Mouse (Mus musculus) stomach, embryonic 14.5 days (tissue): Measurements from ENCODE around the gene Sesn2. TPM values are rescaled to one million over a fixed set of nuclear protein-coding genes. Genes with fewer than 3 reads are reported as not detected.
"Not testable (repeated sequence)": the region's sequence is repeated elsewhere in the genome, so short reads cannot be mapped to it uniquely, and the experiment has no call there.

ENCODE experiments used
- ATAC-seq: fragments of 200-750 bp; cut with Nextera tagmentation; 2 replicates; pipeline ENCODE4 v1.8.0; 2017; ENCODE audit warnings: low read depth, moderate TSS enrichment; ENCODE audit not compliant: insufficient number of reproducible peaks, insufficient read depth, low FRiP score
- H3K27ac ChIP-seq: fragments of 300-500 bp; sonication (generic); 2 replicates; pipeline ENCODE4 v1.5.1; 2014; ENCODE audit warnings: mild to moderate bottlenecking, low read length, moderate library complexity, mixed read lengths
- H3K27me3 ChIP-seq: fragments of 300-500 bp; sonication (generic); 2 replicates; pipeline ENCODE4 v1.6.1; 2014; ENCODE audit warnings: low read length, control low read depth, mixed read lengths; ENCODE audit not compliant: control insufficient read depth, insufficient read depth
- H3K36me3 ChIP-seq: fragments of 300-500 bp; sonication (generic); 2 replicates; pipeline ENCODE4 v1.6.1; 2014; ENCODE audit warnings: mild to moderate bottlenecking, control low read depth, low read length, moderate library complexity, mixed read lengths; ENCODE audit not compliant: control insufficient read depth, insufficient read depth
- H3K4me1 ChIP-seq: fragments of 300-500 bp; sonication (generic); 2 replicates; pipeline ENCODE4 v1.6.1; 2014; ENCODE audit warnings: low read length, control low read depth, mixed read lengths; ENCODE audit not compliant: control insufficient read depth, insufficient read depth
- H3K4me2 ChIP-seq: fragments of 300-500 bp; sonication (generic); replicated peaks from 2 replicates; pipeline ENCODE4 v1.6.1; 2014; ENCODE audit warnings: low read depth, low read length, control low read depth
- H3K4me3 ChIP-seq: fragments of 300-500 bp; sonication (generic); 2 replicates; pipeline ENCODE4 v1.5.1; 2014; ENCODE audit warnings: low read depth, low read length, control low read depth
- H3K9ac ChIP-seq: fragments of 300-500 bp; sonication (generic); replicated peaks from 2 replicates; pipeline ENCODE4 v1.6.1; 2014; ENCODE audit warnings: low read depth, mild to moderate bottlenecking, control low read depth, low read length, moderate library complexity, mixed read lengths
- H3K9me3 ChIP-seq: fragments of 300-500 bp; sonication (generic); 2 replicates; pipeline ENCODE4 v1.6.1; 2016; ENCODE audit warnings: low read depth, low read length, control low read depth; ENCODE audit not compliant: control insufficient read depth
- WGBS: fragments of 180-500 bp; shearing (Covaris S2); extraction: QIAGEN DNeasy Blood & Tissue Kit; methylation state at CpG from one replicate; pipeline ENCODE4 v1.1.7; 2014; 5-methylcytosine and 5-hydroxymethylcytosine counted together
- polyA plus RNA-seq: library from polyadenylated mRNA; unstranded; fragments of >200 nt; fragmentation: Nextera tagmentation; extraction: Ambion mirVana; gene quantifications from 2 replicates; pipeline ENCODE4 v1.2.1, GENCODE M21; 2014

Gene Sesn2
- polyA plus RNA-seq: 9.6 and 10.1 TPM in 2 replicates

DNA sequence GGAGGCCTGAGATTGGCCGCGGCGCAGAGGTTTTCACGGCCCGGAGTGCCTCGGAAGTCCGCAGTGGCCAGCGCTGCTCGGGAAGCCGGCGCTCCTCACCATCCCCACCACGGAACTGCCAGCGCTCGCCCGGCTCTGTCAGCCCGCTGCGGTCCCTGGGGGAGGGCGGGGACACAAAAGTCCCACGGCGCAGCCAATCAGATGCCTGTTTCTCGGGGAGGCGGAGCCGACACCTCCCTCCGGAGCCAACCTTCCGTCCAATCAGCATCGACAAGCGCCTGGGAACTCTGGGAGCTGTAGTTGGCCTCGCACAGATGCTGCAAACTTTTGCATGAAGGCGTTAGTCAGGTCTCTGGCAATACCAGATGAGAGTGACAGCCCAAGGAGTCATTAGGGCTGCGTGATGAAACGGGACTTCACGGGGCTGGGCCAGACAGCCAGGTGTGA lies at the start of gene Sesn2:
Gene Sesn2, minus strand, starts transcription at position 150 of the 447 bp plus-strand sequence.
- no peaks in the 10 kb centered on the region for H3K9me3 ChIP-seq
- H3K27ac ChIP-seq: peak within 1 kb of the TSS; percentile 90
- peak within 1 kb of the TSS; percentile 56 for H3K9ac ChIP-seq
- peaks cover 7% of the 10 kb centered on the region; the same call in 1 of the 2 replicates for H3K4me1 ChIP-seq
- peak; percentile 91 for ATAC-seq
- H3K36me3 ChIP-seq: no peaks in the 10 kb centered on the region
- H3K4me3 ChIP-seq: peak within 1 kb of the TSS; percentile 89
- H3K4me2 ChIP-seq: peak within 1 kb of the TSS; percentile 65
- no peaks in the 10 kb centered on the region for H3K27me3 ChIP-seq
- under 1% methylated on average over 32 of the region's 32 CpGs for WGBS

DNA sequence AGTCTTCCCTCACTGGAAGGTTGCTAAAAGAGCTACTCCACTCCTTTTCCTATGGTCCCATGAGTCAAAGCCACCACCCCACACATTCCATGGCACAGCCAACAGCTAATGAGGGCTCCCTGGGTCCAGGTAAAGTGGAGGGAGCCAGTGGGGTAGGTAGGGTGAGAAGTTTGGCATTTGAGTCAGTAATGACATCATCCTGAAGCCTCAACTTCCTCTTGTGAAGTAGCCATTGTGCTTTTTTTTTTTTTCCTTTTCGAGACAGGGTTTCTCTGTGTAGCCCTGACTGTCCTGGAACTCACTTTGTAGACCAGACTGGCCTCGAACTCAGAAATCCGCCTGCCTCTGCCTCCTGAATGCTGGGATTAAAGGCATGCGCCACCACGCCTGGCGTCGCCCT lies 45.2 kb upstream of the Sesn2 start:
- not testable (repeated sequence) for H3K9me3 ChIP-seq, ATAC-seq, H3K4me1 ChIP-seq, H3K4me2 ChIP-seq, H3K27me3 ChIP-seq, H3K27ac ChIP-seq, H3K9ac ChIP-seq, H3K4me3 ChIP-seq
- H3K36me3 ChIP-seq: peaks cover 24% of the 10 kb centered on the region
- WGBS: 90% methylated on average over 7 of the region's 7 CpGs

DNA sequence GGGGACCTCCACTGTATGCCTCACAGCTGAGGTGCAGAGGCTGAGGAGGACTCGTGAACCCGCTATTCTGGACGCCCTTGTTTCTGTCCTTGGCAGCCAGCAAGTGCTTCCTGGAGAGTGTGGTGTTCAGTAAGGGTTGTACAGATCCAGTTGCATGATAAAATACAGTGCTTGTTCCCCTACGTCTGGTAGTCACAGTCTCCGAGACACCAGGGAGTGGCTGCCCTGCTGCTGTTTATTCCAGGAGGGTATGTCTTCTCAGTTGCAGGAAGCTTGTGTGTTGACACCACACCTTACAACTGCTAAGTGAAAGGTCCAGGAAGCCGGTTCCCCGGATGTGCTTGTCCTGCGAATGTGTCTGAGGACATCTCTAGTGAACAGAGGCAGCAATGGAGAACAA lies 44.4 kb upstream of the Sesn2 start:
- Histone ChIP-seq H3K36me3 (peaks cover 28% of the 10 kb centered on the region), H3K9me3 (no peaks in the 10 kb centered on the region), H3K9ac (no peak overlapping the region), H3K27me3 (no peaks in the 10 kb centered on the region), H3K4me3 (no peak overlapping the region), H3K4me2 (no peak overlapping the region), H3K4me1 (no peaks in the 10 kb centered on the region), H3K27ac (no peak overlapping the region)
- ATAC-seq: no peak
- 76% methylated on average over 8 of the region's 8 CpGs for WGBS

DNA sequence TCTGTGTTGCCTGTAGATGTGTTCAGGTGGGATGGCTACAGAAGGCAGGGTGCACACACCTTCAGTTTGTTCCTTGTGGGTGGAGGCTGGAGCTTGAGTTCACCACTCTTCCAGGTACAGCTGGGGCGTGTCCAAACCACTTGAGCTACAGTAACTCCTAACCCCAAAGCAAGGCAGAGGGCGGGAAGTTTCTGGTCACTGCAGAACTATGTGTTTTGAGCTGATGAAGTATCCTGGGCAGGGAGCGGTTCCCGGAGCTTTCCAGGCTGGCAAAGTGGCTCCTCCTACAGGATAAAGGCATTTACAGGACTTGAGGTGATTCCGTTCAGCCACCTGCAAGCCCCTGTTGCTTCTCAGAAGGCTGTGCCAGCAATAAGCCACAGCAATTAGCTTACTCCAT lies 43.9 kb upstream of the Sesn2 start:
- 0 out of 2 replicates have a peak, but pooled peaks have one; percentile 6 for ATAC-seq
- Histone ChIP-seq H3K9ac (no peak overlapping the region), H3K4me3 (no peak overlapping the region), H3K27me3 (no peaks in the 10 kb centered on the region), H3K4me2 (no peak overlapping the region), H3K9me3 (no peaks in the 10 kb centered on the region), H3K27ac (no peak overlapping the region), H3K4me1 (no peaks in the 10 kb centered on the region), H3K36me3 (peaks cover 33% of the 10 kb centered on the region)
- WGBS: 76% methylated on average over 5 of the region's 5 CpGs

DNA sequence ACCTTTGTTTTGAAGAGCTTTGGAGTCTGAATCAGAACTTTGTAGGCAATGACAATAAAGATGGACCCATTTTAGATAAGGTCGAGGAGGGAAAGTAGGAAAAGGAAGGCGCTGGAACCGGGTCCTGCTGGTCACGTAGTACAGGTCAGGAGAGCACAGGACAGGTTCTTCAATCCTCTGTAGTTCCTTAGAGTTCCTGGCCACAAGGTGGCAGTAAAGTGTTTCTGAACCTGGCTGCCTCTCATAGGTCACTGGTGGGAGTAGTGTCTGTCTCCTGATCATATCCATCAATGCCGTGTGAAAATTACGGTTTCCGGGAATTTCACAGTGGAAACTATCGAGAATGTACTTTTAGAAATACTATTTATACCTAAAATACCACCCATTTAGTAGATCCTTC lies 35.5 kb upstream of the Sesn2 start:
- no peak overlapping the region for H3K9ac ChIP-seq
- WGBS: 18% methylated on average over 8 of the region's 8 CpGs
- H3K36me3 ChIP-seq: peaks cover 80% of the 10 kb centered on the region
- H3K4me2 ChIP-seq: no peak overlapping the region
- no peaks in the 10 kb centered on the region for H3K4me1 ChIP-seq
- no peaks in the 10 kb centered on the region for H3K9me3 ChIP-seq
- H3K27me3 ChIP-seq: no peaks in the 10 kb centered on the region
- no peak overlapping the region for H3K4me3 ChIP-seq
- ATAC-seq: no peak
- no peak overlapping the region for H3K27ac ChIP-seq

DNA sequence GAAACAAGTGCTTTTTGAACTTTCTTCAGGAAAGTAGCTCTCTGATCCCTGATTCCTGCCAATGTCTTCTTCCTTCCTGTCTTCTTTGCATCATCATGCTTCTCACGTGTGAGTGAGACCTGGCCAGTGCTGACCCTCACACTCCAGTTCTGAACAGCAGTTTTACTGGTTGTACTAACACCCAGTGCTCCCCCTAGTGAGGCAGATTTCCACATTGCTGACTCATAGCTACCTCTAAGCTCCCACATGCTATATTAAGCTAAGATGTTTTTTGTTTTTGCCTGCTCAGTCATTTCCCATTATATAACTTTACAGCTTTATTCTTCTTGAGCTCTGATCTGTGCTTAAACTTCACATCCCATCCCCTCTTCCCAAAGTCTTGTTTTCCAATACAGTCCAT lies 32.4 kb upstream of the Sesn2 start:
- Histone ChIP-seq H3K27me3 (no peaks in the 10 kb centered on the region), H3K4me2 (no peak overlapping the region), H3K36me3 (peaks cover 63% of the 10 kb centered on the region), H3K4me1 (no peaks in the 10 kb centered on the region), H3K4me3 (no peak overlapping the region), H3K9me3 (no peaks in the 10 kb centered on the region), H3K27ac (no peak overlapping the region), H3K9ac (no peak overlapping the region)
- WGBS: 69% methylated on average over 1 of the region's 1 CpGs
- ATAC-seq: no peak

DNA sequence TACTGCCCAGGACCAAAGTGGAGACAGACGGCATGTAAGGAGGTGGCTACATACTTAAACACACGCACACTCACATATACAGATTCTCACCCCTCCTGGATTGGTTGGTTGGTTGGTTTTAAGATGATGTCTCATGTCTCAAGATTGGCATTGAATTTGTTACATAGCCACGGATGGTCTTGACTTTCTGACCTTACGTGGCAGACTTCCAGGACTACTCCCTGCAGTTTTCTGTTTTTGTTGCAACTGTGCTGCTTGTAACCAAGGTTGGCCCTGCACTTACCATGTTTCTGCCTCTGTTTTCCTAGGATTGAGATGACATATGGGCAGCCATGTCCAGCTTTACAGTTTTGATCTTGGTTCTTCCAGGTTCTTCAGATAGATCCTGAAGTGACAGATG lies 31.1 kb upstream of the Sesn2 start:
- WGBS: 91% methylated on average over 4 of the region's 4 CpGs
- Histone ChIP-seq H3K4me2 (no peak overlapping the region), H3K27ac (no peak overlapping the region), H3K36me3 (peaks cover 50% of the 10 kb centered on the region), H3K27me3 (no peaks in the 10 kb centered on the region), H3K9me3 (no peaks in the 10 kb centered on the region), H3K9ac (no peak overlapping the region), H3K4me3 (no peak overlapping the region), H3K4me1 (peaks cover 7% of the 10 kb centered on the region)
- ATAC-seq: no peak

DNA sequence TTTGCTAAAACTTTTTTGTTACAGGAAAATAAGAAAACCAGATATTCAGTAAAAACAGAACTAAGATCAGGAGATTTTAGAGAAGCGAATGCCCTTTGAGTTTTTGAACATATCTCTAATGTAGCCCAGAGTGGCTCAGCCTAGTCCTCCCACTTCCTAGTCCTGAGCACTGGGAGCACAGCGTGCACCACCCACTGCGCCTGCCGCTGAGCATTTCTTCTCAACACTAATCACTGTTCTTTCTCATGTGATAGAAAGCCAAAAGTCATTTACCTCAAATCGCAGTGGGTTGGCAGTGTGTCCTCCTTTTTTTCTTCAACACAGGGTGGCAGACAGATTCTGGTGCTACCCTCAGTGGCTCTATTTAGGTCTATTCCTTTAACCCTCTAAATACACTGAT lies 29.2 kb upstream of the Sesn2 start:
- no peaks in the 10 kb centered on the region for H3K27me3 ChIP-seq
- H3K4me2 ChIP-seq: no peak overlapping the region
- 94% methylated on average over 5 of the region's 5 CpGs for WGBS
- H3K36me3 ChIP-seq: peaks cover 36% of the 10 kb centered on the region
- no peaks in the 10 kb centered on the region for H3K9me3 ChIP-seq
- peaks cover 10% of the 10 kb centered on the region for H3K4me1 ChIP-seq
- H3K4me3 ChIP-seq: no peak overlapping the region
- no peak overlapping the region for H3K27ac ChIP-seq
- ATAC-seq: no peak
- no peak overlapping the region for H3K9ac ChIP-seq

DNA sequence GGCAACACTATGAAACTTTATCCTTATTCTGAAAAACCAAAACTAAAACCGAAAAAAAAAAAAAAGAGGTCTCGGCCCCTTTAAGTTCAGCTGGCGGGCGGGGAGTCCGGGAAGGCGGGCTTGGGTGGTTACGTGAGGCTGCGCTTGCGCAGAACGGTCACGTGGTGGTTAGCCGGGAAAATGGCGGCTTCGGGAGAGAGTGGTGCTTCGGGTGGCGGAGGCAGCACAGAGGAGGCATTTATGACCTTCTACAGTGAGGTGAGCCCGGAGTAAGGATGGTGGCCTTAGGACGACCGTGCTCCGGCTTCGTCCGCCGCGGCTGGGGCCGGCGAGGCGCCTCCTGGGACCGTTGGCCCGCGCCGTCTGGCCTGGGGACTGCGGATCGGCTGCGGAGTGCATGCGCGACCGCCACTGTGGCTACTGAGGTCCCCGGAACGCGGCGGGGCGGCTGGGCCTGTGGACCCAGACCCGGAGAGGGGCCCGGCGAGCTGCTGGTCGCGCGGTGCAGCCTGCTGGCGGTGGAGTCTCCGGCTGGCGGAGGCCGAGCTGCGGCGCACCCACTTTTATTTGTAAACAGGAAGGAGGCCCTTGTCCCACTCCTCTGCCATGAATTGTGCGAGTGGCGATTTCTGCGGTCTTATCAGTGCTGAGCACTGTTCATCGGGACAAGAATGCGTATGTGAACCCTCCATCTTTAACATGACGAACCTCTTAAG lies 25.3 kb upstream of the Sesn2 start, which contains the start of gene Dnajc8:
Gene Dnajc8, plus strand, starts transcription at position 145 of the 716 bp plus-strand sequence.
- Histone ChIP-seq H3K27me3 (no peaks in the 10 kb centered on the region), H3K4me1 (peaks cover 25% of the 10 kb centered on the region), H3K9ac (peak within 1 kb of the TSS; percentile 94), H3K4me3 (peak within 1 kb of the TSS; percentile 100), H3K4me2 (peak within 1 kb of the TSS; percentile 61), H3K36me3 (peaks cover 10% of the 10 kb centered on the region), H3K27ac (peak within 1 kb of the TSS; percentile 70; the same call in 1 of the 2 replicates), H3K9me3 (no peaks in the 10 kb centered on the region)
- under 1% methylated on average over 60 of the region's 60 CpGs for WGBS
- peak; percentile 80 for ATAC-seq
